Mouse (Mus musculus) MEL (cell line): ENCODE results near the gene Rnd1. TPM values are rescaled to one million over a fixed set of nuclear protein-coding genes. Genes with fewer than 3 reads are reported as not detected.

Experiments
- DNase-seq: peaks from one replicate; pipeline ENCODE4 v3.0.0; 2011; ENCODE audit warnings: low read depth, low spot score
- H3K27ac ChIP-seq: 2 replicates; pipeline ENCODE4 v1.5.1; 2012; ENCODE audit warnings: low read depth, mild to moderate bottlenecking, control low read depth, low read length, moderate library complexity; ENCODE audit not compliant: control insufficient read depth
- H3K27me3 ChIP-seq, 2 experiments: fragments of 150-350 bp in 1 of 2; sonication (generic) in 1 of 2; 2 replicates each; pipeline ENCODE4 v1.6.1; 2012; ENCODE audit warnings: low read length in 2 of 2, mild to moderate bottlenecking in 2 of 2, improper control_type of control experiment in 1 of 2, moderate library complexity in 1 of 2; ENCODE audit not compliant: insufficient read depth in 2 of 2, control insufficient read depth in 1 of 2
- H3K36me3 ChIP-seq, 2 experiments: 2 replicates each; pipeline ENCODE4 v1.6.1; 2012 to 2014; ENCODE audit warnings: low read length in 2 of 2, improper control_type of control experiment in 1 of 2, inconsistent platforms in 1 of 2, mild to moderate bottlenecking in 1 of 2; ENCODE audit not compliant: insufficient read depth in 2 of 2, control insufficient read depth in 1 of 2
- H3K4me1 ChIP-seq, 2 experiments: fragments of 150-350 bp in 1 of 2; sonication (generic) in 1 of 2; 2 replicates each; pipeline ENCODE4 v1.6.1; 2012; ENCODE audit warnings: low read length in 2 of 2, improper control_type of control experiment in 1 of 2, mild to moderate bottlenecking in 1 of 2; ENCODE audit not compliant: insufficient read depth in 2 of 2, control insufficient read depth in 1 of 2
- H3K4me3 ChIP-seq, 2 experiments: fragments of 150-350 bp in 1 of 2; sonication (generic) in 1 of 2; 2 replicates each; pipeline ENCODE4 v1.5.1; 2012; ENCODE audit warnings: low read depth in 2 of 2, low read length in 2 of 2, mild to moderate bottlenecking in 2 of 2, moderate library complexity in 2 of 2, control low read depth in 1 of 2, improper control_type of control experiment in 1 of 2; ENCODE audit not compliant: control insufficient read depth in 1 of 2, insufficient read depth in 1 of 2
- H3K79me2 ChIP-seq: 2 replicates; pipeline ENCODE4 v1.6.1; 2012; ENCODE audit warnings: mild to moderate bottlenecking, low read length, moderate library complexity; ENCODE audit not compliant: control insufficient read depth, poor library complexity, insufficient read depth
- H3K9ac ChIP-seq: 2 replicates; pipeline ENCODE4 v1.6.1; 2012; ENCODE audit warnings: low read depth, mild to moderate bottlenecking, control low read depth, low read length, moderate library complexity; ENCODE audit not compliant: control insufficient read depth, poor library complexity, severe bottlenecking
- H3K9me3 ChIP-seq: fragments of 150-350 bp; sonication (generic); replicated peaks from 2 replicates; pipeline ENCODE4 v1.6.1; 2012; ENCODE audit warnings: mild to moderate bottlenecking, low read length, improper control_type of control experiment, moderate library complexity; ENCODE audit not compliant: insufficient read depth
- CHD1 ChIP-seq: IDR thresholded peaks from 2 replicates; pipeline ENCODE4 v1.6.1; 2012; ENCODE audit warnings: low read depth, mild to moderate bottlenecking, inconsistent platforms, low read length, improper control_type of control experiment
- E2F4 ChIP-seq: IDR thresholded peaks from 2 replicates; pipeline ENCODE4 v1.6.1; 2011; ENCODE audit warnings: low read depth, low read length, improper control_type of control experiment, borderline replicate concordance
- EP300 ChIP-seq, 2 experiments: IDR thresholded peaks; 2 replicates each; pipeline ENCODE4 v1.6.1; 2011; ENCODE audit warnings: improper control_type of control experiment in 2 of 2, low read length in 2 of 2, low read depth in 1 of 2, mild to moderate bottlenecking in 1 of 2
- ETS1 ChIP-seq: IDR thresholded peaks from 2 replicates; pipeline ENCODE4 v1.6.1; 2012; ENCODE audit warnings: low read depth, mild to moderate bottlenecking, inconsistent platforms, low read length, improper control_type of control experiment, moderate library complexity
- GATA1 ChIP-seq: IDR thresholded peaks from 2 replicates; pipeline ENCODE4 v1.6.1; 2011; ENCODE audit warnings: low read depth, low read length, improper control_type of control experiment
- JUND ChIP-seq: IDR thresholded peaks from 2 replicates; pipeline ENCODE4 v1.6.1; 2011; ENCODE audit warnings: low read depth, mild to moderate bottlenecking, improper control_type of control experiment, low read length
- KAT2A ChIP-seq: conservative IDR thresholded peaks from 2 replicates; pipeline ENCODE4 v1.6.1; 2012; ENCODE audit warnings: low read depth, low read length, improper control_type of control experiment, inconsistent platforms
- MAZ ChIP-seq: IDR thresholded peaks from 2 replicates; pipeline ENCODE4 v1.6.1; 2012; ENCODE audit warnings: low read depth, mild to moderate bottlenecking, inconsistent platforms, low read length, improper control_type of control experiment
- MXI1 ChIP-seq: IDR thresholded peaks from 2 replicates; pipeline ENCODE4 v1.6.1; 2011; ENCODE audit warnings: mild to moderate bottlenecking, low read depth, low read length, improper control_type of control experiment
- MYC ChIP-seq: IDR thresholded peaks from 2 replicates; pipeline ENCODE4 v1.6.1; 2011; ENCODE audit warnings: low read depth, mild to moderate bottlenecking, low read length, improper control_type of control experiment, moderate library complexity
- POLR2A ChIP-seq, 2 experiments: IDR thresholded peaks; 2 replicates each; pipeline ENCODE4 v1.6.1; 2011 to 2012; ENCODE audit warnings: low read length in 2 of 2, mild to moderate bottlenecking in 2 of 2, control low read depth in 1 of 2, improper control_type of control experiment in 1 of 2, low read depth in 1 of 2, moderate library complexity in 1 of 2; ENCODE audit not compliant: control insufficient read depth in 1 of 2, insufficient read depth in 1 of 2, poor library complexity in 1 of 2
- POLR2AphosphoS5 ChIP-seq: IDR thresholded peaks from 2 replicates; pipeline ENCODE4 v1.6.1; 2012; ENCODE audit warnings: low read depth, borderline replicate concordance, mild to moderate bottlenecking, inconsistent platforms, low read length, moderate library complexity, mixed read lengths
- RAD21 ChIP-seq: IDR thresholded peaks from 2 replicates; pipeline ENCODE4 v1.6.1; 2011; ENCODE audit warnings: mild to moderate bottlenecking, low read depth, low read length, improper control_type of control experiment
- RCOR1 ChIP-seq: IDR thresholded peaks from 2 replicates; pipeline ENCODE4 v1.6.1; 2012; ENCODE audit warnings: low read depth, mild to moderate bottlenecking, inconsistent platforms, low read length, improper control_type of control experiment
- SMC3 ChIP-seq: IDR thresholded peaks from 2 replicates; pipeline ENCODE4 v1.6.1; 2011; ENCODE audit warnings: low read depth, low read length, improper control_type of control experiment
- TAL1 ChIP-seq: IDR thresholded peaks from 2 replicates; pipeline ENCODE4 v1.6.1; 2012; ENCODE audit warnings: mild to moderate bottlenecking, inconsistent platforms, low read length, moderate library complexity, mixed read lengths
- TCF12 ChIP-seq: IDR thresholded peaks from 2 replicates; pipeline ENCODE4 v1.6.1; 2014; ENCODE audit warnings: low read depth, mild to moderate bottlenecking, inconsistent platforms, low read length, improper control_type of control experiment, moderate library complexity
- UBTF ChIP-seq: IDR thresholded peaks from 2 replicates; pipeline ENCODE4 v1.6.1; 2012; ENCODE audit warnings: low read depth, mild to moderate bottlenecking, inconsistent platforms, low read length, improper control_type of control experiment, moderate library complexity, borderline replicate concordance; ENCODE audit not compliant: insufficient read depth
- USF2 ChIP-seq, 2 experiments: IDR thresholded peaks; 2 replicates each; pipeline ENCODE4 v1.6.1; 2011 to 2012; ENCODE audit warnings: improper control_type of control experiment in 2 of 2, low read length in 2 of 2, borderline replicate concordance in 1 of 2, inconsistent platforms in 1 of 2, low read depth in 1 of 2, mild to moderate bottlenecking in 1 of 2; ENCODE audit not compliant: insufficient read depth in 1 of 2
- ZKSCAN1 ChIP-seq: IDR thresholded peaks from 2 replicates; pipeline ENCODE4 v1.6.1; 2012; ENCODE audit warnings: low read depth, mild to moderate bottlenecking, inconsistent platforms, low read length, improper control_type of control experiment, moderate library complexity
- polyA plus RNA-seq, 2 experiments: library from polyadenylated mRNA; stranded (reverse) in 1 of 2; unstranded in 1 of 2; fragments of >175 nt in 1 of 2; fragments of >200 nt in 1 of 2; gene quantifications; 2 replicates each; pipeline versions ENCODE4 v1.2.1 to v1.2.4; 2012; ENCODE audit warnings: low replicate concordance in 2 of 2, low read depth in 1 of 2; ENCODE audit not compliant: insufficient read length in 2 of 2, insufficient read depth in 1 of 2, missing spikeins in 1 of 2
- total RNA-seq: library from RNA; depleted of rRNA; stranded (reverse); fragments of 300-350 nt; gene quantifications from 2 replicates; pipeline ENCODE4 v1.2.3, GENCODE M21; 2012

Rnd1 gene
- total and polyA plus RNA-seq, 3 experiments: 5.5 to 6.0 TPM; not detected in 1

GRCm38 (mm10) chr15:98635291-98635841 lies 41.9 kb downstream of the Rnd1 start:
- Histone ChIP-seq H3K4me3 (no peak overlapping the region), H3K79me2 (no peaks in the 10 kb centered on the region; the same call in 1 of the 2 replicates), H3K9ac (no peak overlapping the region), H3K36me3 (peaks cover 0 to 11% of the 10 kb centered on the region in 2 experiments; a peak in 2 of 4 replicates), H3K9me3 (no peaks in the 10 kb centered on the region), H3K4me1 (peaks cover 0 to 17% of the 10 kb centered on the region in 2 experiments; a peak in 3 of 4 replicates), H3K27me3 (peaks cover 2 to 3% of the 10 kb centered on the region in 2 experiments; a peak in 2 of 4 replicates), H3K27ac (no peak overlapping the region)
- DNase-seq: no peak
- TF ChIP-seq KAT2A (no peak), RAD21 (no peak), SMC3 (no peak), POLR2A (IDR thresholded peaks at IDR 0.05; ENCODE audit: control insufficient read depth in 1 of 2, insufficient read depth in 1 of 2, low read depth in 1 of 2, low read length in 2 of 2, poor library complexity in 1 of 2) (no peak), TAL1 (no peak), POLR2AphosphoS5 (no peak), E2F4 (no peak), EP300 (IDR thresholded peaks at IDR 0.05; ENCODE audit: low read depth in 1 of 2, low read length in 2 of 2) (no peak), ZKSCAN1 (no peak), CHD1 (no peak), ETS1 (no peak), GATA1 (no peak)

- TF ChIP-seq RCOR1 (no peak), TCF12 (no peak), GATA1 (no peak), MXI1 (0 out of 2 replicates have a peak, but pooled peaks have one; percentile 19), JUND (no peak), MYC (no peak), MAZ (peak; percentile 20; the same call in 1 of the 2 replicates), USF2 (IDR thresholded peaks at IDR 0.05; ENCODE audit: borderline replicate concordance in 1 of 2, insufficient read depth in 1 of 2, low read depth in 1 of 2, low read length in 2 of 2) (no peak), POLR2A (IDR thresholded peaks at IDR 0.05; ENCODE audit: control insufficient read depth in 1 of 2, insufficient read depth in 1 of 2, low read depth in 1 of 2, low read length in 2 of 2, poor library complexity in 1 of 2) (peak in 1 of 2 experiments; percentile 62; a peak in 2 of 4 replicates), UBTF (no peak), EP300 (IDR thresholded peaks at IDR 0.05; ENCODE audit: low read depth in 1 of 2, low read length in 2 of 2) (no peak)
- H3K27ac ChIP-seq: no peak overlapping the region
- H3K36me3 ChIP-seq: peaks cover 0 to 11% of the 10 kb centered on the region in 2 experiments; a peak in 2 of 4 replicates
- H3K9ac ChIP-seq: peak overlapping the region; percentile 68
- peak overlapping the region; percentile 58 to 90 for H3K4me3 ChIP-seq
- H3K27me3 ChIP-seq: peaks cover 2 to 3% of the 10 kb centered on the region in 2 experiments; a peak in 3 of 4 replicates
- H3K4me1 ChIP-seq: peaks cover 0 to 17% of the 10 kb centered on the region in 2 experiments; a peak in 3 of 4 replicates
- H3K79me2 ChIP-seq: no peaks in the 10 kb centered on the region; the same call in 1 of the 2 replicates
- no peaks in the 10 kb centered on the region for H3K9me3 ChIP-seq
- DNase-seq: peak; percentile 80
These were observed 42.6 kb downstream of the Rnd1 start for GRCm38 (mm10) chr15:98634541-98635081.
